Mouse (Mus musculus) limb, embryonic 10.5 days (tissue): ENCODE measurements at regions not wholly inside any gene's neighbourhood (a gene's known extent, or its start where the extent isn't known, plus 50 kb on each side); places are given as distances from the start of the nearest gene placed in this dataset.

ENCODE experiments used
- DNase-seq: peaks from one replicate; pipeline ENCODE4 v3.0.0-alpha.2; 2017; ENCODE audit warnings: low spot score
- H3K27ac ChIP-seq: fragments of 300-500 bp; sonication (generic); 2 replicates; pipeline ENCODE4 v1.5.1; 2016; ENCODE audit warnings: mild to moderate bottlenecking
- H3K27me3 ChIP-seq: fragments of 300-500 bp; sonication (generic); 2 replicates; pipeline ENCODE4 v1.6.1; 2016; ENCODE audit warnings: low read depth, mild to moderate bottlenecking; ENCODE audit not compliant: poor library complexity, severe bottlenecking
- H3K36me3 ChIP-seq: fragments of 300-500 bp; sonication (generic); 2 replicates; pipeline ENCODE4 v1.6.1; 2016; ENCODE audit warnings: mild to moderate bottlenecking, moderate library complexity
- H3K4me1 ChIP-seq: fragments of 300-500 bp; sonication (generic); 2 replicates; pipeline ENCODE4 v1.6.1; 2016
- H3K4me3 ChIP-seq: fragments of 300-500 bp; sonication (generic); 2 replicates; pipeline ENCODE4 v1.5.1; 2016; ENCODE audit warnings: mild to moderate bottlenecking, moderate library complexity
- H3K9me3 ChIP-seq: fragments of 300-500 bp; sonication (generic); replicated peaks from 2 replicates; pipeline ENCODE4 v1.6.1; 2016; ENCODE audit warnings: mild to moderate bottlenecking
- WGBS: fragments of 180-500 bp; shearing (Covaris S2); methylation state at CpG from one replicate; pipeline ENCODE4 v1.1.7; 2016; 5-methylcytosine and 5-hydroxymethylcytosine counted together

DNA sequence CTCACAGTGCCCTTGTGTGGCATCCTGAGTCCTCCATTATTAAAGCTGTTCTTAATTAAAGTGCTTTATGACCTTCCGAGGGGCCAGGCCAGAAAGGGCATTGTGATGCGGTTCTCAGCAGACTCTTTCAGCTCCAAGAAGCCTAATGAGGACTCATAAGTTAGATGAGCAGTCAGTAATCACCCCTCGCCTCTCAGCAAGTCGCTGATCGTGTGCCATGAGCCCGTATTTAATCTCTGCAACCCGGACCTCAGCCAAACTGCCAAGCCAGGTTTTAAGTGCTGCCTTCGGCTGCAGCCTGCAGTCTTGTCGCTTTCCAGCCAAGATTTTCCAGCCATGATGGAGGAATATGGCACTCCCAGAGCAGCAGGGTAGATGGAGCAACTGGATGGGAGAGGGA lies 56.1 kb upstream of the Rbfox1 start:
- 34% methylated on average over 9 of the region's 9 CpGs for WGBS
- no peaks in the 10 kb centered on the region for H3K27me3 ChIP-seq
- H3K27ac ChIP-seq = no peak overlapping the region
- H3K4me3 ChIP-seq = no peak overlapping the region
- DNase-seq = no peak
- H3K9me3 ChIP-seq = no peaks in the 10 kb centered on the region
- peaks cover 5% of the 10 kb centered on the region; the same call in 1 of the 2 replicates for H3K4me1 ChIP-seq
- H3K36me3 ChIP-seq = no peaks in the 10 kb centered on the region

GRCm38 (mm10) chr16:5823316-5823715 lies 61.8 kb upstream of the Rbfox1 start:
- H3K27me3 ChIP-seq = no peaks in the 10 kb centered on the region
- no peak for DNase-seq
- no peak overlapping the region for H3K4me3 ChIP-seq
- 45% methylated on average over 1 of the region's 1 CpGs for WGBS
- no peaks in the 10 kb centered on the region for H3K4me1 ChIP-seq
- no peaks in the 10 kb centered on the region for H3K9me3 ChIP-seq
- H3K27ac ChIP-seq = no peak overlapping the region
- H3K36me3 ChIP-seq = no peaks in the 10 kb centered on the region

DNA sequence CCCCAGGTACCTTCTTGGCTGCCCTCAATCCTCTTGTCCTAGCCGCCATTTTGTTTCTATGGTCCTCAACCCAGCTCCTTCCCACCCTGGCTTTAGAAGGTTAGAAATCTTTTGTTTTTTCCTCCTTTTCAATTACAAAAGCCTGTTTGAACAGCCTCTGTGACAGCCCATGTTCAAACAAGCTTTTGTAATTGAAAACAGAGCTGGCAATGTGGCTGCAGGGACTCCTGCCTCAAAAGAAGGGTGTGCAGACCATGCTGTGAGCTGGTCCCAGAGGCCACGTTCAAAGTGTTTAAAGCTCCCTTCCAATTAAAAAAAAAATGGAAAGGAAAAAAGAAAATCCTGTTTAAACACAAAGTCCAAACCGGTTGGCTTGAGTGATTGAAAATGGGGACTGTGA lies 68.0 kb upstream of the Rbfox1 start:
- Histone ChIP-seq H3K27ac (no peak overlapping the region), H3K4me1 (no peaks in the 10 kb centered on the region), H3K4me3 (no peak overlapping the region), H3K27me3 (no peaks in the 10 kb centered on the region), H3K9me3 (no peaks in the 10 kb centered on the region), H3K36me3 (no peaks in the 10 kb centered on the region)
- WGBS = 40% methylated on average over 3 of the region's 3 CpGs
- DNase-seq = no peak

- Histone ChIP-seq H3K4me3 (no peak overlapping the region), H3K27ac (no peak overlapping the region), H3K9me3 (no peaks in the 10 kb centered on the region), H3K27me3 (no peaks in the 10 kb centered on the region), H3K36me3 (no peaks in the 10 kb centered on the region), H3K4me1 (no peaks in the 10 kb centered on the region)
- DNase-seq = no peak
- WGBS = 88% methylated on average over 2 of the region's 2 CpGs
These were observed 72.8 kb upstream of the Rbfox1 start for GRCm38 (mm10) chr16:5812245-5812820.

GRCm38 (mm10) chr16:5811654-5811992 lies 73.5 kb upstream of the Rbfox1 start:
- H3K9me3 ChIP-seq = no peaks in the 10 kb centered on the region
- no peaks in the 10 kb centered on the region for H3K4me1 ChIP-seq
- no peaks in the 10 kb centered on the region for H3K27me3 ChIP-seq
- H3K36me3 ChIP-seq = no peaks in the 10 kb centered on the region
- H3K27ac ChIP-seq = no peak overlapping the region
- DNase-seq = no peak
- H3K4me3 ChIP-seq = no peak overlapping the region
- WGBS = 55% methylated on average over 2 of the region's 2 CpGs

- no peak for DNase-seq
- H3K36me3 ChIP-seq = no peaks in the 10 kb centered on the region
- H3K4me3 ChIP-seq = no peak overlapping the region
- WGBS = 61% methylated on average over 10 of the region's 10 CpGs
- H3K4me1 ChIP-seq = no peaks in the 10 kb centered on the region
- H3K27me3 ChIP-seq = no peaks in the 10 kb centered on the region
- no peaks in the 10 kb centered on the region for H3K9me3 ChIP-seq
- no peak overlapping the region for H3K27ac ChIP-seq
These were observed 74.0 kb upstream of the Rbfox1 start for GRCm38 (mm10) chr16:5810986-5811653.

GRCm38 (mm10) chr16:5798188-5798587 lies 87.0 kb upstream of the Rbfox1 start:
- 79% methylated on average over 7 of the region's 7 CpGs for WGBS
- DNase-seq = no peak
- Histone ChIP-seq H3K36me3 (no peaks in the 10 kb centered on the region), H3K9me3 (no peaks in the 10 kb centered on the region), H3K4me3 (no peak overlapping the region), H3K27ac (no peak overlapping the region), H3K4me1 (no peaks in the 10 kb centered on the region), H3K27me3 (no peaks in the 10 kb centered on the region)

DNA sequence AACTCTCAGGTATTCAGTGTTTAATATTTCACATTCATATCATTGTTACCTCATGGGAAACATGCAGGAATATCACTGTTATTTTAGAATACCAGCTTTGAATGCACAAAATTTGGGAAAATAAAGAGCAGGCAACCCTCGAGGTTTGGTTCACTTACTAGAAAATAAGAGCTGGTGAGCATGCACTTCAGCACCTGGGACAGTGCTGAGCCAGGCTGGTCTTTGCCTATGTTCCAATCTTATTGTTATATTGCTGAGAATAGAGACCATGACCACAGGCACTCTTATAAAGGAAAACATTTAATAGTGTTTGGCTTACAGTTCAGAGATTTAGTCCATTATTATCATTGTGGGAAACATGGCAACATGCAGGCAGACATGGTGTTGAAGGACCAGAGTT lies 92.9 kb upstream of the Rbfox1 start:
- no peaks in the 10 kb centered on the region for H3K4me1 ChIP-seq
- no peaks in the 10 kb centered on the region for H3K36me3 ChIP-seq
- H3K27me3 ChIP-seq = no peaks in the 10 kb centered on the region
- no peaks in the 10 kb centered on the region for H3K9me3 ChIP-seq
- 55% methylated on average over 1 of the region's 1 CpGs for whole genome bisulfite sequencing
- H3K27ac ChIP-seq = no peak overlapping the region
- DNase-seq = peak; percentile 35
- H3K4me3 ChIP-seq = no peak overlapping the region

- no peaks in the 10 kb centered on the region for H3K27me3 ChIP-seq
- H3K4me3 ChIP-seq = no peak overlapping the region
- no peak overlapping the region for H3K27ac ChIP-seq
- no peaks in the 10 kb centered on the region for H3K9me3 ChIP-seq
- no peaks in the 10 kb centered on the region for H3K36me3 ChIP-seq
- WGBS = 89% methylated on average over 3 of the region's 3 CpGs
- DNase-seq = no peak
- H3K4me1 ChIP-seq = no peaks in the 10 kb centered on the region
These were observed 95.0 kb upstream of the Rbfox1 start for GRCm38 (mm10) chr16:5790161-5790560.

- Histone ChIP-seq H3K36me3 (no peaks in the 10 kb centered on the region), H3K27ac (no peak overlapping the region), H3K4me1 (no peaks in the 10 kb centered on the region), H3K9me3 (no peaks in the 10 kb centered on the region), H3K4me3 (no peak overlapping the region), H3K27me3 (no peaks in the 10 kb centered on the region)
- DNase-seq = no peak
These were observed 97.9 kb upstream of the Rbfox1 start for GRCm38 (mm10) chr16:5787206-5787605.

DNA sequence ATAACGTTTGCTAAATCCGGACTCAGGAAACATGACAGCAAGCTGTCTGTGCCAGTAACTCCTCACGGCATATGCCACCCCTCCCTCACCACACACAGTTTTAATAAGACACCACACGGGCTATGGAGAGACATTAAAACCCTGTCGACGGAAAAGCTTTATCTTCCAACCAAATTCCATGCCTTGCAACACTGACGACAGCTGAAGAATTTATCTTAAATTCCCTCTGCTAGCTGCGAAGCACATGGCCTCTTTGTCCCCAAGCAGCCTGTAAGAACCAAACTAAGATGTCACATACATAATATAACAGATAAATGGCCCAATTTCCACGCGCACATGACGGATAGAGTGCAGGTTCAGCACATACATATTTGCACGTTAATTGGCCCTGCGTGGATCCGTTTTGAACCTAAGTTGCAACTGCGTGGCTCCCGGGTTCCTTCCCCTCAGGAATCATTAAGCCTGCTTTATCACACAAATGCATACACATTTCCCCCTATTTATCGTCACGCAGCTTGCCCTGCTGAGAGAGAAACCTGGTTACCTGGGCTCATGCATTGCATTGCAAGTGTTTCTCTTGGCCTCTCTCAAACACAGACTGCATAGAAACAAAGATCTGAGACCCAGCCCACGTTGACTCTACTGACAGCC lies 118.3 kb upstream of the Rbfox1 start:
- DNase-seq = no peak
- no peaks in the 10 kb centered on the region for H3K27me3 ChIP-seq
- H3K4me3 ChIP-seq = no peak overlapping the region
- no peaks in the 10 kb centered on the region for H3K36me3 ChIP-seq
- H3K9me3 ChIP-seq = no peaks in the 10 kb centered on the region
- 87% methylated on average over 19 of the region's 19 CpGs for WGBS
- H3K27ac ChIP-seq = no peak overlapping the region
- H3K4me1 ChIP-seq = no peaks in the 10 kb centered on the region

DNA sequence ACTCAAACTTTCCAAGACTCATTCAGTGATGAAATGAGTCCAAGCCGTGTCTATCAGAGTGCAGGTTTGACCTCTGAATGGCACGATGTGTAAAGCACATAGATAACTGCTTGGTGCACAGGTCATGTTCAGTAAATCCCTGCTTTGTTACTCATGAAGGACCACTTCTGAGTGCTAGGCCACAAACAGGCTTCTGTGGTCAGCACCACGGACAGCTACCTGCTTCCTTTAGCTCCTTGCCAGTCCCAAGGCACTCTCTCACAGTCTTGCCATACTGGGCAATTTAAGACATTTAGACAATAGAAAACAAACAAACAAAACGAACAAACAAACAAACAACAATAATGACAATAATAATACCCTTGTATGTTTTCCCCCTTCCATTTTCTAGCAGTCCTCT lies 120.0 kb upstream of the Rbfox1 start:
- 33% methylated on average over 4 of the region's 4 CpGs for WGBS
- DNase-seq = peak; percentile 81
- Histone ChIP-seq H3K36me3 (no peaks in the 10 kb centered on the region), H3K4me1 (no peaks in the 10 kb centered on the region), H3K27me3 (no peaks in the 10 kb centered on the region), H3K27ac (no peak overlapping the region), H3K9me3 (no peaks in the 10 kb centered on the region), H3K4me3 (no peak overlapping the region)

GRCm38 (mm10) chr16:5760821-5761220 lies 124.3 kb upstream of the Rbfox1 start:
- H3K36me3 ChIP-seq = no peaks in the 10 kb centered on the region
- H3K9me3 ChIP-seq = no peaks in the 10 kb centered on the region
- no peaks in the 10 kb centered on the region for H3K27me3 ChIP-seq
- no peak overlapping the region for H3K4me3 ChIP-seq
- WGBS = 93% methylated on average over 4 of the region's 4 CpGs
- H3K4me1 ChIP-seq = no peaks in the 10 kb centered on the region
- H3K27ac ChIP-seq = no peak overlapping the region
- DNase-seq = no peak
